Mouse (Mus musculus) lung, embryonic 14.5 days (tissue): ENCODE data around the gene Tut1. TPM values are rescaled to one million over a fixed set of nuclear protein-coding genes. Genes with fewer than 3 reads are reported as not detected.

Experiments used
- ATAC-seq: fragments of 200-750 bp; cut with Nextera tagmentation; 2 replicates; pipeline ENCODE4 v1.8.0; 2017; ENCODE audit warnings: mild to moderate bottlenecking, moderate TSS enrichment, moderate library complexity; ENCODE audit not compliant: insufficient read depth
- DNase-seq: peaks from one replicate; pipeline ENCODE4 v3.0.0-alpha.2; 2015
- H3K27ac ChIP-seq: fragments of 300-500 bp; sonication (generic); 2 replicates; pipeline ENCODE4 v1.5.1; 2014; ENCODE audit warnings: low read depth, mild to moderate bottlenecking, moderate library complexity
- H3K27me3 ChIP-seq: fragments of 300-500 bp; sonication (generic); 2 replicates; pipeline ENCODE4 v1.6.1; 2014; ENCODE audit warnings: low read length, control low read depth; ENCODE audit not compliant: insufficient read depth
- H3K36me3 ChIP-seq: fragments of 300-500 bp; sonication (generic); 2 replicates; pipeline ENCODE4 v1.6.1; 2014; ENCODE audit warnings: control low read depth; ENCODE audit not compliant: insufficient read depth
- H3K4me1 ChIP-seq: fragments of 300-500 bp; sonication (generic); 2 replicates; pipeline ENCODE4 v1.6.1; 2014; ENCODE audit warnings: antibody characterized with exemption, control low read depth; ENCODE audit not compliant: insufficient read depth
- H3K4me2 ChIP-seq: fragments of 300-500 bp; sonication (generic); 2 replicates; pipeline ENCODE4 v1.6.1; 2014; ENCODE audit warnings: mild to moderate bottlenecking
- H3K4me3 ChIP-seq: fragments of 300-500 bp; sonication (generic); 2 replicates; pipeline ENCODE4 v1.5.1; 2014; ENCODE audit warnings: low read depth, low read length
- H3K9ac ChIP-seq: fragments of 300-500 bp; sonication (generic); 2 replicates; pipeline ENCODE4 v1.6.1; 2014
- H3K9me3 ChIP-seq: fragments of 300-500 bp; sonication (generic); 2 replicates; pipeline ENCODE4 v1.6.1; 2016; ENCODE audit warnings: low read depth, low read length, control low read depth
- CTCF ChIP-seq: IDR thresholded peaks from 2 replicates; pipeline ENCODE4 v1.5.1; 2016; ENCODE audit warnings: antibody characterized with exemption, low read depth
- WGBS: fragments of 180-500 bp; shearing (Covaris S2); extraction: QIAGEN DNeasy Blood & Tissue Kit; methylation state at CpG from one replicate; pipeline ENCODE4 v1.1.7; 2014; 5-methylcytosine and 5-hydroxymethylcytosine counted together
- polyA plus RNA-seq: library from polyadenylated mRNA; unstranded; fragments of >200 nt; fragmentation: Nextera tagmentation; extraction: Ambion mirVana; gene quantifications from 2 replicates; pipeline ENCODE4 v1.2.1, GENCODE M21; 2014

The Tut1 gene
- polyA plus RNA-seq, 1 experiment from 2014 or later, result 28.4 TPM

DNA sequence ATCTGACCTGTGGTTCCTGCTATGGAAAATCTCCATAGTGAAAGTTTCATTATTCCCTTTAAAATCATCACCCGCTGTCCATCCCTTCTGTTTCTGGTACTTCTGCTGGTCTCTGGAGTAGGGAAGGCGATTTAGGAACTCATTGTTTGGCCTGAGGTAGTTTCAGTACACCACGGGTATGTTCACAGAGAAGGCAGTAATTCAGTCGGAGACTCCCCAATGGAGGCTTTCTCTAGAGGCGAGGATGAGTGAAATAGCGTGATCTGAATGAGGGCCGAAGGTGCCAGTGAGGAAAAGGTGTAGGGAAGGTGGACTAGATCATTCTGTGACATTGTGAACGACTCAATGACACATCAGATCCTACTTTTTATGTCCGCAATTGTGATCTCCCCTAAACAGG, 524 bp downstream of the Tut1 start:
- Histone ChIP-seq H3K27ac (peak overlapping the region; percentile 62), H3K36me3 (peaks cover 72% of the 10 kb centered on the region), H3K9ac (peak overlapping the region; percentile 85), H3K9me3 (no peaks in the 10 kb centered on the region), H3K4me1 (no peaks in the 10 kb centered on the region), H3K4me3 (peak overlapping the region; percentile 83), H3K4me2 (peak overlapping the region; percentile 84), H3K27me3 (no peaks in the 10 kb centered on the region)
- WGBS, result 6% methylated on average over 9 of the region's 9 CpGs
- no peak for TF ChIP-seq CTCF
- no peak for ATAC-seq
- DNase-seq, result no peak

DNA sequence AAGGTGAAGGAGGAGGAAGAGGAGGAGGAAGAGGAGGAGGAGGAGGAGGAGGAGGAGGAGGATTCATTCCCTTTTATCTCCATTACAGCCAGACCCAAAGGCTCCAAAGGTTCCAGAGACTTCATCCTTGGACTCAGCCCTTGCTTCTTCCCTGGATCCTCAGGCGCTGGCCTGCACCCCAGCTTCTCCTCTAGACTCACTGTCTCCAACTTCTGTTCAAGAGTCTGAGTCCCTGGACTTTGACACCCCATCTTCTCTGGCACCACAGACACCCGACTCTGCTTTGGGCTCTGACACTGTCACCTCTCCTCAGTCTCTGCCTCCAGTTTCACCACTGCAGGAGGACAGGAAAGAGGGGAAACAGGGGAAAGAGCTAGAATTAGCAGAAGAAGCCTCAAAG, 8.6 kb downstream of the Tut1 start:
- WGBS, result 95% methylated on average over 2 of the region's 2 CpGs
- no peak overlapping the region for H3K4me2 ChIP-seq
- H3K4me1 ChIP-seq, result no peaks in the 10 kb centered on the region
- no peaks in the 10 kb centered on the region for H3K27me3 ChIP-seq
- no peak for ATAC-seq
- no peak overlapping the region for H3K27ac ChIP-seq
- H3K4me3 ChIP-seq, result no peak overlapping the region
- TF ChIP-seq CTCF, result no peak
- no peak for DNase-seq
- peaks cover 80% of the 10 kb centered on the region for H3K36me3 ChIP-seq
- H3K9me3 ChIP-seq, result no peaks in the 10 kb centered on the region
- H3K9ac ChIP-seq, result no peak overlapping the region

DNA sequence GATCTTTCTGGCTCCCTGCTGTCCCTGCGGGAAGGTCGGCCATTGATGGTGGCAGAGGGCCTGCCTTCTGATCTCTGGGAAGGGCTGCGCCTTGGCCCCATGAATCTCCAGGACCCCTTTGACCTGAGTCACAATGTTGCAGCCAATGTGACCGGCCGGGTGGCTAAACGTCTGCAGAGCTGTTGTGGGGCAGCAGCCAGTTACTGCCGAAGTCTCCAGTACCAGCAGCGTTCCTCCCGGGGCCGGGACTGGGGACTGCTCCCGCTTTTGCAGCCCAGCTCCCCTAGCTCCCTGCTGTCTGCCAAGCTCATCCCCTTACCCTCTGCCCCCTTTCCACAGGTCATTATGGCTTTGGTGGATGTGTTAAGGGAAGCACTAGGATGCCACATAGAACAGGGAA, 11.4 kb downstream of the Tut1 start:
- Histone ChIP-seq H3K27ac (no peak overlapping the region; the same call in 1 of the 2 replicates), H3K4me2 (no peak overlapping the region), H3K4me1 (peaks cover 4% of the 10 kb centered on the region; the same call in 1 of the 2 replicates), H3K27me3 (no peaks in the 10 kb centered on the region), H3K36me3 (peaks cover 76% of the 10 kb centered on the region), H3K9me3 (no peaks in the 10 kb centered on the region), H3K4me3 (no peak overlapping the region), H3K9ac (0 out of 2 replicates have a peak overlapping the region, but pooled peaks have one; percentile 62)
- TF ChIP-seq CTCF, result no peak
- DNase-seq, result no peak
- WGBS, result 85% methylated on average over 11 of the region's 11 CpGs
- ATAC-seq, result no peak

DNA sequence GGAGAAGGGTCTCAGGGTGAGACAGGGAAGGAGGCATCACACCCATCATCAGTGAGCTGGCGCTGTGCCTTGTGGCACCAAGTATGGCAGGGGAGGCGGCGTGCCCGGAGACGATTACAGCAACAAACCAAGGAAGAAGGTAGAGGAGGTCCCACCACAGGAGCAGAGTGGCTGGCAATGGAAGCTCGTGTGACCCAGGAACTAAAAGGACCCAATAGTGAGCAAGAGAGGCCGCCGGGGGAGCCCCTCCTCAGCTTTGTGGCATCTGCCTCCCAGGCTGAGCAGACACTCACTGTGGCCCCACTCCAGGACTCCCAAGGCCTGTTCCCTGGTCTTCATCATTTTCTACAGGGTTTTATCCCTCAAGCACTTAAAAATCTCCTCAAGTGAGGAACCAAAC, 12.1 kb downstream of the Tut1 start:
- TF ChIP-seq CTCF, result no peak
- no peak for ATAC-seq
- no peak for DNase-seq

DNA sequence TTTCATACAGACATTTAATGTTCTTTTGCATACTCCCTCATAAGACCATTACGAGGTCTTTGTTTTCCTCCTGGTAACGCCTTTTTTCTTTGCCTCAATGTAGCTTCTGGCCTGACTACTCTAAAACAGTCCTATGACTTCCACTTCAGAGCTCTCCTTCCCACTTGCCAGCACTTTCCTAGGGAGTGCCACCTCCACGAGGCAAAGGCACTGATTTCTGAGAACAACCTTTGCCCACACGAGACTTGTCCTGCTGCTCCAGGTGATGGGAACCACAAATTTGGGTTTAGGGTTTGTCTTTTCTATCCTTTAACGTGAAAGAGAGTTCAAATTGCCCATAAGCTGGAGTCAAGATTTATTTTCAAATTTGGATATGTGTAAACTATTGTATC, 12.5 kb downstream of the Tut1 start:
- H3K9ac ChIP-seq, result peak overlapping the region; percentile 62
- no peak for TF ChIP-seq CTCF
- no peak for ATAC-seq
- peaks cover 77% of the 10 kb centered on the region for H3K36me3 ChIP-seq
- no peak for DNase-seq
- H3K27ac ChIP-seq, result peak overlapping the region; percentile 92
- H3K9me3 ChIP-seq, result no peaks in the 10 kb centered on the region
- H3K27me3 ChIP-seq, result no peaks in the 10 kb centered on the region
- peaks cover 4% of the 10 kb centered on the region; the same call in 1 of the 2 replicates for H3K4me1 ChIP-seq
- 27% methylated on average over 5 of the region's 5 CpGs for WGBS
- peak overlapping the region; percentile 88 for H3K4me3 ChIP-seq
- peak overlapping the region; percentile 75 for H3K4me2 ChIP-seq

More for the DNA sequence above, 12.1 kb downstream of the Tut1 start:
- H3K4me3 ChIP-seq, result peak overlapping the region; percentile 88
- H3K27me3 ChIP-seq, result no peaks in the 10 kb centered on the region
- WGBS, result 67% methylated on average over 8 of the region's 8 CpGs
- peak overlapping the region; percentile 92 for H3K27ac ChIP-seq
- H3K9me3 ChIP-seq, result no peaks in the 10 kb centered on the region
- H3K4me2 ChIP-seq, result peak overlapping the region; percentile 75
- peak overlapping the region; percentile 62 for H3K9ac ChIP-seq
- peaks cover 76% of the 10 kb centered on the region for H3K36me3 ChIP-seq
- peaks cover 4% of the 10 kb centered on the region; the same call in 1 of the 2 replicates for H3K4me1 ChIP-seq

DNA sequence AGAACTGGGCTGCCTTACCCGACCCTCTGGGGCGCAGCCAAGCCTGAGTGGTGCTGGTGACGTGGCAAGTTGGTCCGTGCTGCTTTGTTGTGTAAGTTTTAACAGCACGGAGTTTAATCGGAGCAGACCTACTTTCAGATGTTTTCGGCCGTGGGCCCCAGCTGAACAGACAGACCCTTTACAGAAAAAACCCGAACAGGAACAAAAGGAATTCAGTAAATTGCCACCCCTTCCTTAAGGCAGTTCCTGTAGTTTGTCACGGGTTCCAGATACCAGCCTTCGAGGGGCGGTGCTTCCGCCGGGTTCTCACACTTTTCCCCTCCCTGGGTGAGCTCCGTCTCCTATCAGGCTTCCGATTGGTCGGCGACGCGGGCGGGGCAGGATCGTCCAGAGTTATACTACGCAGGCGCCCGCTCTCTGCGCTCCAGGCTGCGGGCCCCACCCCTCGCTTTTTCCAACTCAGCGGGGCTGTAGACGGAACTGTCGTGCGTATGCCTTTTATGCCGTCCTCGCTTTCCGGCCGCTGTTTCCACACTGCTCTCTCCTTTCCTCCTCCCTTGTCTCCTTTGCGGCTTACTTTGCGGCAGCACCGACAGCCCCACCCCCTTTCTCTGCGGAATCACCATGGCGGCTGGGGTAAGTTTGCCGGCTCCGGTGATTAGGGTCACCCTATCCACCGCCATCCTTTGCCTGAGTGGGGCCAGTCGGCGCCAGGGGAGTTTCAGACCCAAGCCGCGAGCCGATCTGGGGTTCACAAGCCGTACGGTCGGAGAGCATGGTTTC, 13.1 kb downstream of the Tut1 start, which contains the start of gene Eef1g:
Gene Eef1g, plus strand, starts transcription at position 452 of the 783 bp plus-strand sequence.
- WGBS, result under 1% methylated on average over 52 of the region's 52 CpGs
- no peaks in the 10 kb centered on the region for H3K9me3 ChIP-seq
- no peak for TF ChIP-seq CTCF
- peak; percentile 99 for ATAC-seq
- H3K4me2 ChIP-seq, result peak within 1 kb of the TSS; percentile 75
- H3K4me1 ChIP-seq, result peaks cover 4% of the 10 kb centered on the region; the same call in 1 of the 2 replicates
- H3K27me3 ChIP-seq, result no peaks in the 10 kb centered on the region
- peak; percentile 99 for DNase-seq
- peak within 1 kb of the TSS; percentile 88 for H3K4me3 ChIP-seq
- H3K27ac ChIP-seq, result peak within 1 kb of the TSS; percentile 92
- peak within 1 kb of the TSS; percentile 95 for H3K9ac ChIP-seq
- peaks cover 77% of the 10 kb centered on the region for H3K36me3 ChIP-seq

DNA sequence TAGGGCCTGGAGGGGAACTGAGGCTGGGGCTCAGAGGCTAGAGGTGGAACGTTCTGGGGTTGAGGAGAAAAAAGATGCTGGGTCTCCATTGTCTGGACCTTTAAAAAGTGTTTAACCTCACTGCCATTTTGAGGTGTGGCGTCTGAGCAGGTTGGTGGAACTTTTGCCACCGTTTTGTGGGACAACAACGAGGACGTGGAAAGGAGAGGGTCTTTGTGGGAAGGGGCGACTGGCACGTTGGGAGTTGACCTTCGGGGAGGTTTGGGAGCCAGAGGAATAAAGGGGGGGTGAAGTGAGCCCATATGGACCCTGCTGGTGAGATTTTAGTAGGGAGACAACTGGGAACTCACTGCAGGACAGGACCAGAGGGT, 13.7 kb downstream of the Tut1 start:
- Histone ChIP-seq H3K9me3 (no peaks in the 10 kb centered on the region), H3K4me3 (peak overlapping the region; percentile 88), H3K27me3 (no peaks in the 10 kb centered on the region), H3K27ac (peak overlapping the region; percentile 86), H3K4me1 (peaks cover 4% of the 10 kb centered on the region; the same call in 1 of the 2 replicates), H3K9ac (peak overlapping the region; percentile 95), H3K36me3 (peaks cover 77% of the 10 kb centered on the region), H3K4me2 (peak overlapping the region; percentile 75)
- ATAC-seq, result no peak
- no peak for DNase-seq
- 0% methylated on average over 8 of the region's 8 CpGs for WGBS
- TF ChIP-seq CTCF, result no peak
